Mouse (Mus musculus) left cerebral cortex, postnatal 10 days (tissue): ENCODE results near the gene Pip5kl1. TPM values are rescaled to one million over a fixed set of nuclear protein-coding genes. Genes with fewer than 3 reads are reported as not detected.

Source experiments
- DNase-seq, 2 experiments: peaks; one replicate each; pipeline ENCODE4 v3.0.0; 2021 to 2022; ENCODE audit warnings: low spot score in 2 of 2, mixed read lengths in 1 of 2; ENCODE audit errors: extremely low spot score in 1 of 2
- intact Hi-C: fragments of 180-260 bp; cut with DNase I; formaldehyde crosslinking; loops from one replicate; pipeline ENCODE4 v1.15.1; 2025
- total RNA-seq, 2 experiments: library from RNA; stranded (reverse); gene quantifications; 2 replicates each; pipeline ENCODE4 v1.2.3; 2021

Pip5kl1 gene
- total RNA-seq, 2 experiments from 2014 or later = 13.5 to 13.6 TPM

DNA sequence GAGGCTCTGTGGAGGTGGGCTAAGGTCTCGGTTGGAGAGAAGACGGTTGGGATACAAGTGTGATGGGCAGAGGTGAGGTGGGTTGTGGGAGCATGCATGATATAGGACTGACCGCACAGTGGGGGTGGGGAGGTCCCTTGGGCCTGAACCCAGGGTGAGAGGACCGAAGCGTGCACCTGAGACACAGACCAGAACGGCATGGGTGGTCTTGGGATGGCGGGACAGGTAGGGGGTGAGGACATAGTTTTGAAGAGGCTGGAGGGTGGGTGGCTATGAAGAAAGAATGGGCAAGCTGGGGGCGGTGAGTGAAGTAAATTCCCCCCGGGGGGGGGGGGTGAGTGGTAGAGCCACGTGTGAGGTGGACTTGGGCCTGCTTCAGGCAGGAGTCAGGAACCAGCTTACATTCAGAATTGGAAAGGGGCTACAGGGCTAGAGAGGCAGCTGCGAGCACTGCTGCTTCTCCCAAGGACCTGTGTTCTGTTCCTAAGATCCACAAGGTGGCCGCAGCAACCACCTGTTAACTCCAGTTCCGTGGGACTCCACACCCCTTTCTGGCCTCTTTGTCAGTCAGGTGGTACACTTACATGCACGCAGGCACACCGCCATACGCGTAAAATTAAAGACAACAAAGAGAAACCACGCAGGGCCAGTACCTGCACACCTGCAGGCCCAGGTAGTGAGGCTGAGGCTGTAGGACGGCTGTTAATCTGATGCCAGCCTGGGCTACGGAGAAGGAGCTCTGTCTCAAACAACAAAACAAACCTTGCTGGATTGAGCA lies 52.9 kb downstream of the Pip5kl1 start:
- intact Hi-C loops = no loop called here
- peak in 1 of 2 experiments; percentile 47 for DNase-seq

DNA sequence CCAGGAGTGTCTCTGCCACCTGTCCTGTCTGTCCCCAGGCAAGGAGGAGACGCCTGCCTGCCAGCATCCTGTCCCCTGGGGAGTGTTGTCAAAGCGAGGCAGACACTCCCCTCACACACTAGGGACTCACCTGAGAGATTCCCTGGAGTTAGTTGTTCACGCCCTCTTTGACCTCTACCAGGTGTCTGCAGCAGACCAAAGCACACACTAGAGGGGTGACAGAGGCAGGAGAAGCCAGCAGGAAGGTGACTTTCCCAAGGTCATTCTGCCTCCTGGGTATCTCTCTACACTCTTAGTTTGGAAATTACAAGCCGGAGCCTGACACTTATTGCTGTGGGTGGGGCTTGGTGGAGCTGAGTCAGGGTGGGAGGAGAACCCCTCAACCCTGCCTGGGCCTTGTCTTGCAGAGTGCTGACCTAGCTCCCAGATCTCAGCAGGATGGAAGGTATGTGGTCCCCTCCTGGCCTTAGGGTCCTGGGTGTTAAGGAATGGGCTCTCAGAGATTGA lies 53.5 kb downstream of the Pip5kl1 start:
- no peak for DNase-seq
- intact Hi-C loops = no loop called here

DNA sequence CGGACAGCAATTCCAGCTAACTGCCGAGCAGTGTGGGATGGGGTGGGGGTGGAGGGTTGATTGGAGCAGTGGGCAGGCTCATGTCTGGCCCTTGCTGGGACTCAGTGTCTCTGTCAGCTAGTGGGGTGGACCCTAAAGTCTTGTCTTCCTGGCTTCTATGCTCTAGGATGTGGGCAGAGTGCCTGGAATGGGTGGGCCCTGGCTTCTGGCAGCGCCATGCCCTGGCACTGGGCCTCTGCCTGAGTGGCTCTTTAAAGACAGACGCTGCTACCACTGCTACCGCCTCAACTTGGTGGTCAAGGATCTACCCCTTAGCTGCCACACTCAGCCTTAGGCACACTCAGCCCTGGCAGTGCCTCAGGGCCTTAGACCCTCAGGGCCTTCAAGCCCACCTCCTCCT lies 54.1 kb downstream of the Pip5kl1 start:
- DNase-seq = peak; percentile 71 to 78
- intact Hi-C loops = no loop called here

DNA sequence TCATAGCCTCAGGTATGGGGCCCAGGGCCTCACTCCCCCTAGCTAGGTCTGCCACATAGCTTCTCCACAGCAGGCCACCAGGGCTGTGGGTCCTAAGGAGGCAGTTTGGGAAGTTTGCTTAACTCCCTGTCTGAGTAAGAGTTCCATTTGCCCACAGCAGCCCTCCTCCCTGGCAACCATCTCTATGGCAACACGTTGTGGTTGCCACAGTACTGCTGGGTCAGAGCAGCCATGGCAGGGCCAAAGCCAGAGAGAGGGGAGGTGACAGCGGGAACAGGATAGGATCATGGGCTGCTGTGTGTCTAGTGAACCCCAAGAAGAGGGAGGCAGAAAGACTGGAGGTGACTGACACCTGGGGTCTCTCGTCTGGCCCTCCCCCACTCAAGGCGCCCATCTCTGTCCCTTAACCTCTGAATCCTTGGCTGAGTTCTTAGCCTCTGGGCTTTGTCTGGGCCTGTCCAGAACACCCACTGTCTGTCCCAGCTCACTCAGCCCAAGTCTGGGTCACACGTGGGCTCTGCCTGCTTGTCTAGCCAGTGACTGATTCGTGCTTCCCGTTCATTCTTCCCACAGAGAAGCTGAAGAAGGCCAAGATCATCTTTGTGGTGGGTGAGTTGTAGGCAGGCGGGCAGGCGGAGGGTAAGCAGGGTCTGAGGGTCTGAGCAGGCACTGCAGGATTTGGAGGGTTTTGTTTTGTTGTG lies 54.8 kb downstream of the Pip5kl1 start:
- intact Hi-C loops = no loop called here
- peak in 1 of 2 experiments; percentile 77 for DNase-seq

DNA sequence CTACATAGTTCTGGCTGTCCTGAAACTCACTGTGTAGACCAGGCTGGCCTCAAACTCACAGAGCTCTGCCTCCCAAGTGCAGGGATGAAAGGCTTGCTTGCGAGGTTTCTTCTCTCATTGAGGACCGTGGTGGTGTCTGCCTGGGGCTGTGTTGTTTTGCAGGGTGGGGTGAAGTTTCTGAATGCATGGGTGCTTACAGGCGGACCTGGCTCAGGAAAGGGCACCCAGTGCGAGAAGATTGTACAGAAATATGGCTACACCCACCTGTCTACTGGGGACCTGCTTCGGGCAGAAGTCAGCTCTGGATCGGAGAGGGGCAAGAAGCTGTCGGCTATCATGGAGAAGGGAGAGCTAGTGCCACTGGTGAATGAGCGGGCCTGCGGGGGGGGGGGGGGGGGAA lies 55.4 kb downstream of the Pip5kl1 start:
- DNase-seq = no peak
- intact Hi-C loops = no loop called here

DNA sequence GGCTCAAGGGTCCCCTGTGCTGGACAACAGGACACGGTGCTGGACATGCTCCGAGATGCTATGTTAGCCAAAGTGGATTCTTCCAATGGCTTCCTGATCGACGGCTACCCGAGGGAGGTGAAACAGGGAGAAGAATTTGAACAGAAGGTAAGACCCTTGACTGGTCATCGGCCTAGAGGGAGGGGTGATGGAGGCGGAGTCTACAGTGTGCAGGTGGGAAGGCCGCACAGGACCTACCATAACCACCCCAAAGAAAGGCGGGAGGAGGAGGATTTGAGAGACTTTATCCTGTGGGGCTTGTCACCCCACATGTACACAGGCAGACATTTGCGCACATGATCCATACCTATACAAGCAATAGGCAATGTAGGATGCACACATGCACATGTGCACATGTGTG lies 56.4 kb downstream of the Pip5kl1 start:
- DNase-seq = no peak
- intact Hi-C loops = loop anchor here (1.0 kb wide), 1 partner anchor 58 kb away; no protein-coding TSS in a partner anchor

DNA sequence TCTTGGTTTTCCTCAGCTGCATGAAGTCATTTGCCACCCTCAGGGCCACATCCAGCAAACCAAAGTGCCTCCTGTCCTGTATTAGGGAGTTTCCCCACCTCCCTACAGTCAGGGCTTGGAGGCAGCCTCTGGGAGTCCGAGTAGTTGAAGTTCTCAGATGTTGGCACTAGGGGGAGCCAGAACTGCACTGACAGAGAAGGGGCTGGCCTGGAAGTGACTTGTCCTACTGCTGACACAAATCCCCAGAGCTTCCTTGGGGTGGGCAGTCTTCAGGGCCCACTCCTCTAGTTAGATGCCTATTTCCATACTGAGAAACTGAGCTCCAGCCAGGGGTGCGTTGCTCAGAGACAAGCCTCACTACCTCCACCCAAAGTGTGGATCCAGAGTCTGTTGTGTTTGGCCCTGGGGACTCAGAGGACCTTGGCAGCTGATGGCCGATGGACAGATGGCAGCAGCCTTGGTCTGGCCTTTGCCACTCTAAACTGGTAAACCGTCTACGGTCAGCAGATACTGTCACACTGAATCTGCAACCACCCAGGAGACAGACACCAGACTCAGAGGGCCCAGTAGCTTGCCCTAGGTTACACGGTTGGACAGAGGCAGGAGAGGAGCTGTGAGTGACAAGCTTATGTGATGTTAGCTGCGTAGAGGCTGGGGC lies 57.3 kb downstream of the Pip5kl1 start:
- peak; percentile 63 to 84 for DNase-seq
- intact Hi-C loops = loop anchor here (1.0 kb wide), 1 partner anchor 57 kb away; no protein-coding TSS in a partner anchor

Other genes starting within 250 kb of the Pip5kl1 start
- gene Ciz1, start 222.5 kb upstream of the Pip5kl1 start, total RNA-seq = 10 to 100 TPM; 65.2 to 75.1 TPM
- 100 to 1,000 TPM; 707 to 727 TPM for gene Dnm1, start 221.5 kb upstream of the Pip5kl1 start, total RNA-seq
- 100 to 1,000 TPM; 168 to 176 TPM for gene 1110008P14Rik, start 192.9 kb upstream of the Pip5kl1 start, total RNA-seq
- 1 to 10 TPM; 1.7 to 3.4 TPM for gene Lcn2, start 186.5 kb upstream of the Pip5kl1 start, total RNA-seq
- 10 to 100 TPM; 46.5 to 46.9 TPM for gene Ptges2, start 178.9 kb upstream of the Pip5kl1 start, total RNA-seq
- 1 to 10 TPM; 3.3 to 3.7 TPM for gene Naif1, start 124.3 kb upstream of the Pip5kl1 start, total RNA-seq
- gene Slc25a25, start 123.4 kb upstream of the Pip5kl1 start, total RNA-seq = 10 to 100 TPM; 48.9 to 51.3 TPM
- gene Fam102a, start 39.5 kb upstream of the Pip5kl1 start, total RNA-seq = 10 to 100 TPM; 28.2 to 28.9 TPM
- gene Dpm2, start 3.9 kb upstream of the Pip5kl1 start, total RNA-seq = 10 to 100 TPM; 83.9 to 86.8 TPM
- gene 9430097D07Rik, start 887 bp downstream of the Pip5kl1 start, total RNA-seq = 1 to 10 TPM in 1 of 2 experiments, under 1 TPM in 1; 0.81 to 1.2 TPM
- 10 to 100 TPM; 32.3 to 32.6 TPM for gene St6galnac4, start 12.3 kb downstream of the Pip5kl1 start, total RNA-seq
- 100 to 1,000 TPM; 122 to 127 TPM for gene St6galnac6, start 24.9 kb downstream of the Pip5kl1 start, total RNA-seq
- 100 to 1,000 TPM; 156 TPM for gene Ak1, start 47.0 kb downstream of the Pip5kl1 start, total RNA-seq
- gene Eng, start 71.8 kb downstream of the Pip5kl1 start, total RNA-seq = 10 to 100 TPM; 24.9 to 25.2 TPM
- gene Fpgs, start 129.3 kb downstream of the Pip5kl1 start, total RNA-seq = 10 to 100 TPM; 11.4 to 14.4 TPM
- 10 to 100 TPM; 89.3 to 92.5 TPM for gene Cdk9, start 138.3 kb downstream of the Pip5kl1 start, total RNA-seq
- gene Sh2d3c, start 146.3 kb downstream of the Pip5kl1 start, total RNA-seq = 10 to 100 TPM; 33.0 to 37.3 TPM
- 1 to 10 TPM; 2.3 to 2.9 TPM for gene 6330409D20Rik, start 166.2 kb downstream of the Pip5kl1 start, total RNA-seq
- gene Tor2a, start 182.4 kb downstream of the Pip5kl1 start, total RNA-seq = 10 to 100 TPM; 28.6 to 28.9 TPM
- gene Ttc16, start 200.8 kb downstream of the Pip5kl1 start, total RNA-seq = under 1 TPM; 0.22 to 0.36 TPM
- 10 to 100 TPM in 1 of 2 experiments, 1 to 10 TPM in 1; 8.4 to 10.3 TPM for gene Ptrh1, start 201.0 kb downstream of the Pip5kl1 start, total RNA-seq
- not detected for gene Cfap157, start 209.6 kb downstream of the Pip5kl1 start, total RNA-seq